Mouse (Mus musculus): ENCODE measurements around the gene Arrb2.

DNA sequence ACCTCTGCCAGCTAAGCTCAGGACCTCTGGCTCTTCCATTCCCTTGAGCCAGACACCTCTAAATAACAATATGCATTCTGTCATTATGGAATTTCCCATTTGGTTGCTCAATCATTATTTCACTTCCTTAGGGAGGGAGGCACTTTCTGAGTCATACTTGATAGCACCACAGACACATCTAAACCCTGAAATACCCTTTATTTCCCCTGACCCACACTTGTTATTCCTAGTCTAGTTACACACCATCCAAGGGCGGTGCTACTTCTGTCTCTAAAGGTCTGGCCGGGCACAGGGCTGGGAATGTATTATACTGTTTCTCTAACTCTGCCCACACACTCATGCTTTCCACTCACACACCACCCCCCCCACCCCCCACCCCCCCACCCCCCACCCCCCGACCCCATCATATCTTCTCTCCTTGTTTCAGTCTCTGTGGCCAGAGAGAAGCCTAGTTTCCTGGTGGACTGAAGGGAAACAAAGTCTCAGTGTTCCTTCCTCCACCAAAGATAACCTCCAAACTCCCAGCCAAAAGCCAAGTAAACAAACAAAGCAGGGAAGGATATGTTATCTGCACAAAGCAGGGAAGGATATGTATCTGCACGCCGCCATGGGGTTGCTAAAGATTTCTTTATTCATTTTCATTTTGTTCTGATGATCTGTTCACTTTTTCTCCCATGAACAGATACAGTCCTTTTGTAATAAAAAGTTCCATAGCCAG is 35.6 kb downstream of the Arrb2 start:
- TF ChIP-seq CTCF (IDR thresholded peaks at IDR 0.05; ENCODE audit: low read depth, low read length) (no peak), POLR2A (IDR thresholded peaks at IDR 0.05; ENCODE audit: borderline replicate concordance, low read depth, low read length) (no peak)
